Mouse (Mus musculus): Measurements from ENCODE around the gene Gm28230. TPM values are rescaled to one million over a fixed set of nuclear protein-coding genes. Genes with fewer than 3 reads are reported as not detected.

Gm28230 gene
- total and polyA plus RNA-seq, 3 experiments = 0.89 to 1.7 (median 1.1) TPM

DNA sequence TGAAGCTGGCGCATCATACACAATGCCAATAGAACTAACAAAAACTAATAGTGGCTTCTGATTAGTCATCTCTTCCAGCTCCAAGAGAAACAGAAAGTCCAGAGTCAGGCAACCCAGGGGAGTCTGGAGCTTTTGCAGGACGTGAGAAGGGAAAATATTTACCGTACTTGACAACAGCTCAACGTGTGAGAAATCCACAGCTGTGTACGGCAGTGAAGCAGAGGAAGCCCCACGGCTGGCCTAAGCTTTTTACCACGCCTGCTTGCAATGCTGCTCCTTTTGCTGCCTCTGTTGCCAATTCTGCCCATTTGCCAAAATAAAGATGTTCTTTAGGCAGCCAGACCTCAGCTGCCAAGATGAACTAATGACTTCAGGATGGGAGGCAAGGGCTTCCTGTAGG, 69.0 kb downstream of the Gm28230 start:
- in situ Hi-C loops (cut with MboI; ENCODE audit: low pct_ligation_motif_present, low pct_unique_long_range_greater_than_20kb, low sequenced_read_pairs) = no loop called here
- Histone ChIP-seq H3K9ac (ENCODE audit: insufficient read depth, low read depth) (no peak overlapping the region), H3K79me2 (replicated peaks; ENCODE audit: control insufficient read depth, extremely low read depth, insufficient read depth, poor library complexity, severe bottlenecking) (no peaks in the 10 kb centered on the region), H3K4me3 (replicated peaks in 1 of 3; ENCODE audit: low read depth in 2 of 3, low read length in 2 of 3, poor library complexity in 1 of 3) (no peak overlapping the region), H3K9me3 (replicated peaks; ENCODE audit: low read length) (no peaks in the 10 kb centered on the region), H3K27ac (ENCODE audit: insufficient read depth, low read depth) (no peak overlapping the region), H3K4me2 (ENCODE audit: insufficient read depth, low read depth, poor library complexity, severe bottlenecking) (peak overlapping the region; percentile 29; the same call in 1 of the 2 replicates), H3K36me3 (replicated peaks in 1 of 2; ENCODE audit: control insufficient read depth in 1 of 2, insufficient read depth in 1 of 2, low read length in 1 of 2) (no peaks in the 10 kb centered on the region), H3K27me3 (replicated peaks) (no peaks in the 10 kb centered on the region), H3K4me1 (ENCODE audit: control insufficient read depth in 1 of 2, insufficient read depth in 2 of 2) (peaks cover 0 to 9% of the 10 kb centered on the region in 2 experiments; a peak in 2 of 4 replicates)
- dilution Hi-C loops (cut with MboI; ENCODE audit: extremely low pct_ligation_motif_present, extremely low pct_unique_long_range_greater_than_20kb, low sequenced_read_pairs) = no loop called here
- no peak for DNase-seq (ENCODE audit: extremely low read depth)
- TF ChIP-seq E2F4 (IDR thresholded peaks at IDR 0.05; ENCODE audit: insufficient replicate concordance, low read depth, low read length) (no peak), CHD1 (IDR thresholded peaks at IDR 0.05; ENCODE audit: low read depth, low read length) (no peak), MAZ (IDR thresholded peaks at IDR 0.05; ENCODE audit: low read depth, low read length) (no peak), UBTF (IDR thresholded peaks at IDR 0.05; ENCODE audit: low read depth, low read length) (no peak), HCFC1 (IDR thresholded peaks at IDR 0.05; ENCODE audit: low read depth, low read length) (no peak), USF1 (IDR thresholded peaks at IDR 0.05; ENCODE audit: low read depth, low read length) (no peak), RAD21 (IDR thresholded peaks at IDR 0.05; ENCODE audit: low read depth, low read length) (no peak), TBP (conservative IDR thresholded peaks at IDR 0.05; ENCODE audit: low read depth, low read length) (no peak), GABPA (IDR thresholded peaks at IDR 0.05; ENCODE audit: insufficient replicate concordance, low read depth, low read length) (no peak), MYC (IDR thresholded peaks at IDR 0.05; ENCODE audit: low read depth, low read length) (no peak), JUND (conservative IDR thresholded peaks at IDR 0.05; ENCODE audit: low read depth, low read length) (no peak), KAT2A (IDR thresholded peaks at IDR 0.05; ENCODE audit: insufficient replicate concordance, low read length) (no peak), ZC3H11A (IDR thresholded peaks at IDR 0.05; ENCODE audit: low read depth, low read length) (no peak)

Other genes with a start within 250 kb of the Gm28230 start
- 21.1 and 21.2 TPM in 2 replicates for gene Lnpk, start 147.3 kb upstream of the Gm28230 start, total RNA-seq (2012; rRNA removed)
- 51.7 and 61.1 TPM in 2 replicates for gene Lnpk, start 147.3 kb upstream of the Gm28230 start, total RNA-seq (2014; rRNA removed)
- gene Lnpk, start 147.3 kb upstream of the Gm28230 start, polyA plus RNA-seq (2012; ENCODE audit: insufficient read length, low read depth) = 32.9 and 37.1 TPM in 2 replicates
- not detected in 2 replicates for gene Evx2, start 67.2 kb upstream of the Gm28230 start, total RNA-seq (2012; rRNA removed)
- not detected in 2 replicates for gene Evx2, start 67.2 kb upstream of the Gm28230 start, total RNA-seq (2014; rRNA removed)
- not detected in 2 replicates for gene Evx2, start 67.2 kb upstream of the Gm28230 start, polyA plus RNA-seq (2012; ENCODE audit: insufficient read length, low read depth)
- not detected in 2 replicates for gene Hoxd13, start 58.4 kb upstream of the Gm28230 start, total RNA-seq (2012; rRNA removed)
- gene Hoxd13, start 58.4 kb upstream of the Gm28230 start, total RNA-seq (2014; rRNA removed) = not detected in 2 replicates
- not detected in 2 replicates for gene Hoxd13, start 58.4 kb upstream of the Gm28230 start, polyA plus RNA-seq (2012; ENCODE audit: insufficient read length, low read depth)
- not detected in 2 replicates for gene Hoxd12, start 51.7 kb upstream of the Gm28230 start, total RNA-seq (2012; rRNA removed)
- not detected in 2 replicates for gene Hoxd12, start 51.7 kb upstream of the Gm28230 start, total RNA-seq (2014; rRNA removed)
- gene Hoxd12, start 51.7 kb upstream of the Gm28230 start, polyA plus RNA-seq (2012; ENCODE audit: insufficient read length, low read depth) = not detected in 2 replicates
- gene Hoxd11, start 47.2 kb upstream of the Gm28230 start, total RNA-seq (2012; rRNA removed) = not detected in 2 replicates
- gene Hoxd11, start 47.2 kb upstream of the Gm28230 start, total RNA-seq (2014; rRNA removed) = not detected in 2 replicates
- gene Hoxd11, start 47.2 kb upstream of the Gm28230 start, polyA plus RNA-seq (2012; ENCODE audit: insufficient read length, low read depth) = not detected in 2 replicates
- not detected in 2 replicates for gene Hoxd10, start 34.8 kb upstream of the Gm28230 start, total RNA-seq (2012; rRNA removed)
- gene Hoxd10, start 34.8 kb upstream of the Gm28230 start, total RNA-seq (2014; rRNA removed) = not detected in 2 replicates
- gene Hoxd10, start 34.8 kb upstream of the Gm28230 start, polyA plus RNA-seq (2012; ENCODE audit: insufficient read length, low read depth) = not detected in 2 replicates
- gene Hoxd9, start 29.0 kb upstream of the Gm28230 start, total RNA-seq (2012; rRNA removed) = not detected in 2 replicates
- gene Hoxd9, start 29.0 kb upstream of the Gm28230 start, total RNA-seq (2014; rRNA removed) = not detected in 2 replicates
- not detected in 2 replicates for gene Hoxd9, start 29.0 kb upstream of the Gm28230 start, polyA plus RNA-seq (2012; ENCODE audit: insufficient read length, low read depth)
- not detected in 2 replicates for gene Hoxd8, start 22.1 kb upstream of the Gm28230 start, total RNA-seq (2012; rRNA removed)
- gene Hoxd8, start 22.1 kb upstream of the Gm28230 start, total RNA-seq (2014; rRNA removed) = 0.20 and 0.76 TPM in 2 replicates
- gene Hoxd8, start 22.1 kb upstream of the Gm28230 start, polyA plus RNA-seq (2012; ENCODE audit: insufficient read length, low read depth) = 0.15 and 0.31 TPM in 2 replicates
- 0.50 TPM in 1 of 2 replicates, not detected in the other for gene Hoxd3, start 14.8 kb upstream of the Gm28230 start, total RNA-seq (2012; rRNA removed)
- 0.12 and 0.14 TPM in 2 replicates for gene Hoxd3, start 14.8 kb upstream of the Gm28230 start, total RNA-seq (2014; rRNA removed)
- 1.0 and 1.1 TPM in 2 replicates for gene Hoxd3, start 14.8 kb upstream of the Gm28230 start, polyA plus RNA-seq (2012; ENCODE audit: insufficient read length, low read depth)
- gene Hoxd4, start 14.8 kb upstream of the Gm28230 start, total RNA-seq (2012; rRNA removed) = 8.4 and 9.8 TPM in 2 replicates
- gene Hoxd4, start 14.8 kb upstream of the Gm28230 start, total RNA-seq (2014; rRNA removed) = 6.0 and 7.2 TPM in 2 replicates
- 5.4 and 6.3 TPM in 2 replicates for gene Hoxd4, start 14.8 kb upstream of the Gm28230 start, polyA plus RNA-seq (2012; ENCODE audit: insufficient read length, low read depth)
- gene Hoxd1, start 36.3 kb downstream of the Gm28230 start, total RNA-seq (2012; rRNA removed) = not detected in 2 replicates
- not detected in 2 replicates for gene Hoxd1, start 36.3 kb downstream of the Gm28230 start, total RNA-seq (2014; rRNA removed)
- gene Hoxd1, start 36.3 kb downstream of the Gm28230 start, polyA plus RNA-seq (2012; ENCODE audit: insufficient read length, low read depth) = not detected in 2 replicates
- 56.4 and 66.0 TPM in 2 replicates for gene Mtx2, start 99.1 kb downstream of the Gm28230 start, total RNA-seq (2012; rRNA removed)
- gene Mtx2, start 99.1 kb downstream of the Gm28230 start, total RNA-seq (2014; rRNA removed) = 163 and 186 TPM in 2 replicates
- gene Mtx2, start 99.1 kb downstream of the Gm28230 start, polyA plus RNA-seq (2012; ENCODE audit: insufficient read length, low read depth) = 111 and 129 TPM in 2 replicates